Mouse (Mus musculus): ENCODE results near the gene Yrdc. TPM values are rescaled to one million over a fixed set of nuclear protein-coding genes. Genes with fewer than 3 reads are reported as not detected.

Yrdc gene
- polyA plus RNA-seq, 1 experiment = 27.6 TPM

DNA sequence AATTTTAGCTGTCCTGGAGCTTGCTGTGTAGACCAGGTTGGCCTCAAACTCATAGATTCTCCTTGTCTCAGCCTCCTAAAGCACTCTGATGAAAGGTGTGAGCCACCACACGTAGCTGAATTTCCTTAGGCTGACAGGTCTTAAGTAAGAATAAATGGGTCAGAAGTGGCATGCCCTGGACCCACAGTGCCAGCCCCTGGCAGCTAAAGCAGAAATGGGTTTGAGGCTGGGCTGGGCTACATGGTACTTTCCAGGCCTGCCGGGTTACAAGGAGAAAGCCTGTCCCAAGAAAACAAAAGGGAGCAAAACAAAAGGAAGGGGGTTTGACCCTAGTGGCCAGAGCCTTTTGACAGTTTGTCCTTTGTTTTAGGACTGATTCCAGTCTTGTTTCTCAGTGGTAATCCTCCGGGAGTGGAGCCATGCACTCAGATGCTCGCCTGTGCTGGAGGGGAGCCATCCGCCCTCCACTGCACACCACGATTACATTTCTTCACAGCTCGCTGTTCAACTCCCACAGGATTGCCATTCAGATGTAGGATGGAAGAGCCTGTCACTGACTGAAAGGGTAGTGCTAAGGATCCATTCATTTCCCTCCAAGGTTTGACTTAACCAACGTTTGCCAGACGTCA lies 39.0 kb upstream of the Yrdc start:
- 74% methylated on average over 9 of the region's 9 CpGs for WGBS
- Histone ChIP-seq H3K4me1 (ENCODE audit: control insufficient read depth, insufficient read depth, low read length) (peaks cover 4% of the 10 kb centered on the region), H3K4me3 (replicated peaks; ENCODE audit: control insufficient read depth, low read depth, low read length) (no peak overlapping the region), H3K27ac (ENCODE audit: control insufficient read depth, insufficient read depth, low read depth, low read length, poor library complexity) (no peak overlapping the region)
- TF ChIP-seq CTCF (IDR thresholded peaks at IDR 0.05; ENCODE audit: control insufficient read depth, insufficient read depth, low read length) (no peak), POLR2A (IDR thresholded peaks at IDR 0.05; ENCODE audit: borderline replicate concordance, control insufficient read depth, low read depth, low read length) (no peak)

DNA sequence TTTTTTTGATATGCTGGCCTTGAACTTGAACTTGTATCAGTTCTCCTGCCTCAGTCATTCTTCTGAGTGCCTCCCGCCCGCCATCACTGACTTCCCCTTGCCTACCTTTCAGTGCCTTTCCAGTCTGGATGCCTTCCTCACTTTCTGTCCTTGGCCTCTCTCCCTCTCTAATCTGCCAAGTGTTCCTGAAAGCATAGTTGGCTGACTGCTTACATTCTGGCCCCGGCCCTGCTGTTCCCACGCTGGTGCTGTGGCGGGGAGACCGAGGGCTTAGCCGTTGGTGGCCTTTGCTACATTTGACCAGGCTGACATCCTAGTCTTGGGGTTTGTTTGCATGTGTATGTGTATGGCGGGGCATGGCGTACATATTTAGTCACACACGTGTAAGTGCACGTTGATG lies 34.6 kb upstream of the Yrdc start:
- Histone ChIP-seq H3K27ac (ENCODE audit: control insufficient read depth, insufficient read depth, low read depth, low read length, poor library complexity) (no peak overlapping the region), H3K4me1 (ENCODE audit: control insufficient read depth, insufficient read depth, low read length) (no peaks in the 10 kb centered on the region), H3K4me3 (replicated peaks; ENCODE audit: control insufficient read depth, low read depth, low read length) (no peak overlapping the region)
- WGBS = 93% methylated on average over 11 of the region's 11 CpGs
- TF ChIP-seq CTCF (IDR thresholded peaks at IDR 0.05; ENCODE audit: control insufficient read depth, insufficient read depth, low read length) (no peak), POLR2A (IDR thresholded peaks at IDR 0.05; ENCODE audit: borderline replicate concordance, control insufficient read depth, low read depth, low read length) (no peak)

DNA sequence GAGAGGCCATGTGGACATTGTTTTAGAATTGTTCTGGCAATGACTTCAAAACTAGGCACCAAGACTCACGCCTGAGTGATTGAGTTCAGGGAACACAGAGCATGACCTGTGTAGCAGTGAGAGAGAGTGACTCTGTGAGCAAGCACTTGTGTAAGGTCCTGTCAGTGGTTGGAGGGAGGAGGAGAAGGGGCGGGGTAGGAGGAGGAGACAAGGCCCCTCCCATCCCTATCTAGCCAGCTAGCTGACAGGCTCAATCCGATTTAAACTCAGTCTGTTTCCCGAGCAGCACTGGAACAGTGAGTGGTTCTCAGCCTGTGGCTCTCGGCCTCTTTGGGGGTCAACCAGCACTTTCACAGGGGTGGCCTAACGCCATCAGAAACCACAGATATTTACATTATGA lies 32.7 kb upstream of the Yrdc start:
- no peak overlapping the region for H3K4me3 ChIP-seq (replicated peaks; ENCODE audit: control insufficient read depth, low read depth, low read length)
- no peak overlapping the region for H3K27ac ChIP-seq (ENCODE audit: control insufficient read depth, insufficient read depth, low read depth, low read length, poor library complexity)
- 33% methylated on average over 6 of the region's 6 CpGs for WGBS
- TF ChIP-seq POLR2A (IDR thresholded peaks at IDR 0.05; ENCODE audit: borderline replicate concordance, control insufficient read depth, low read depth, low read length) = no peak
- no peak for TF ChIP-seq CTCF (IDR thresholded peaks at IDR 0.05; ENCODE audit: control insufficient read depth, insufficient read depth, low read length)
- H3K4me1 ChIP-seq (ENCODE audit: control insufficient read depth, insufficient read depth, low read length) = no peaks in the 10 kb centered on the region

DNA sequence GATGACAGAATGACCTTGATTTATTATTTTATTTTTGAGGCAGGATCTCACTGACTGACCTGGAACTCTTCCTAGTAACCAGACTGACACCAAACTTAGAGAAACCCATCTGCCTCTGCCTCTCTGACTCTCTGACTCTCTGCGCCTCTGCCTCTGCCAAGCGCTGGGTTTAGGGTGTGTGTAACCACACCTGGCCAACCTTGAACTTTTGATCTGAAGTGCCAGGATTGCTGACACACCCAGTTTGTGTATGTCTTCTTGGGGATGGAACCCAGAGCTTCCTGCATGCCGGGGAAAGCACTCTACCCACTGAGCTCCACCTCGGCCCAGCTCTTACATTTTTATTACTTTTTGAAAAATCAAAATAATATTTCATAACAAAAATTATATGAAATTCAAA lies 31.6 kb upstream of the Yrdc start:
- Histone ChIP-seq H3K27ac (ENCODE audit: control insufficient read depth, insufficient read depth, low read depth, low read length, poor library complexity) (no peak overlapping the region), H3K4me1 (ENCODE audit: control insufficient read depth, insufficient read depth, low read length) (no peaks in the 10 kb centered on the region), H3K4me3 (replicated peaks; ENCODE audit: control insufficient read depth, low read depth, low read length) (no peak overlapping the region)
- WGBS = 87% methylated on average over 4 of the region's 4 CpGs
- TF ChIP-seq POLR2A (IDR thresholded peaks at IDR 0.05; ENCODE audit: borderline replicate concordance, control insufficient read depth, low read depth, low read length) (no peak), CTCF (IDR thresholded peaks at IDR 0.05; ENCODE audit: control insufficient read depth, insufficient read depth, low read length) (no peak)

DNA sequence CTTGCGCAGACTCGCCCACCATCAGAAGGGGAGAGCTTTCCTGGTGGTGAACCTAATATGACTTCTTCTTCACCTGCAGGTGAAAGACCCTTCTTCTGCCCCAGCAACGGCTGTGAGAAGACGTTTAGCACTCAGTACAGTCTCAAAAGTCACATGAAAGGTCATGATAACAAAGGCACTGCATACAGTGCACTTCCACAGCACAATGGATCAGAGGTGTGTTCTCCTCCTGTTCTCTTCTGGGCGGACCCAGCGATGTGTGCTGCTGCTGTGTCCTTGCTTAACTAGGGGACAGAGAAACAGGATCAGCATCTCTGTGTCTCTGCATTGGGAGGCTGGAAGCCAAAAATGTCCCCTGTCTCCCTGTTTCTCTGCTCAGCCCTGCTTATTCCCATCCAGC lies 25.5 kb upstream of the Yrdc start:
- H3K27ac ChIP-seq (ENCODE audit: control insufficient read depth, insufficient read depth, low read depth, low read length, poor library complexity) = no peak overlapping the region
- 90% methylated on average over 6 of the region's 6 CpGs for WGBS
- H3K4me1 ChIP-seq (ENCODE audit: control insufficient read depth, insufficient read depth, low read length) = no peaks in the 10 kb centered on the region
- no peak overlapping the region for H3K4me3 ChIP-seq (replicated peaks; ENCODE audit: control insufficient read depth, low read depth, low read length)
- TF ChIP-seq CTCF (IDR thresholded peaks at IDR 0.05; ENCODE audit: control insufficient read depth, insufficient read depth, low read length) = no peak
- TF ChIP-seq POLR2A (IDR thresholded peaks at IDR 0.05; ENCODE audit: borderline replicate concordance, control insufficient read depth, low read depth, low read length) = no peak

DNA sequence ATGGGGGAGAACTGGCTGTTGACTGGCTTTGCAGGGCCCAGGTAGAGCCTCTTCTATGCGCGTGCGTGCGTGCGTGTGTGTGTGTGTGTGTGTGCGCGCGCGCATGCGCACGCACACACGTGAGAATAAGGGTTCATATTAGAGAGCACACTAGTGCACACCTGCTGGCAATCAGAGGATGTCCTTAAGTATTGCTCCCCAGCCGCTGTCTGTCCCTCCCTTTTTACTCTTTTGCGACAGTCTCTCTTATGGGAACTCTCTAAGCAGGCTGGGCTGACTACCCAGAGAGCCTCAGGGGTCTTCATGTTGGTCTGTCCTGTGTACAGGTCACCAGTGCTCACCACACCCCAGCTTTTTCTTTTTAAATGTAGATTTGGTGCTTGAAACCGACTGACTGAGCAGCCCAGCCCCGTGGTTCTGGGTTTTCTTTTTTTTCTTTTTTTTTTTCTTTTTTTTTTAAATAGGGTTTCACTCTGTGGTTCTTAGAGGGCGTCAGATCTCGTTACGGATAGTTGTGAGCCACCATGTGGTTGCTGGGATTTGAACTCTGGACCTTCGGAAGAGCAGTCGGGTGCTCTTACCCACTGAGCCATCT lies 25.0 kb upstream of the Yrdc start:
- no peak for TF ChIP-seq CTCF (IDR thresholded peaks at IDR 0.05; ENCODE audit: control insufficient read depth, insufficient read depth, low read length)
- no peak for TF ChIP-seq POLR2A (IDR thresholded peaks at IDR 0.05; ENCODE audit: borderline replicate concordance, control insufficient read depth, low read depth, low read length)
- Histone ChIP-seq H3K4me3 (replicated peaks; ENCODE audit: control insufficient read depth, low read depth, low read length) (no peak overlapping the region), H3K4me1 (ENCODE audit: control insufficient read depth, insufficient read depth, low read length) (no peaks in the 10 kb centered on the region), H3K27ac (ENCODE audit: control insufficient read depth, insufficient read depth, low read depth, low read length, poor library complexity) (no peak overlapping the region)
- 94% methylated on average over 21 of the region's 21 CpGs for WGBS

DNA sequence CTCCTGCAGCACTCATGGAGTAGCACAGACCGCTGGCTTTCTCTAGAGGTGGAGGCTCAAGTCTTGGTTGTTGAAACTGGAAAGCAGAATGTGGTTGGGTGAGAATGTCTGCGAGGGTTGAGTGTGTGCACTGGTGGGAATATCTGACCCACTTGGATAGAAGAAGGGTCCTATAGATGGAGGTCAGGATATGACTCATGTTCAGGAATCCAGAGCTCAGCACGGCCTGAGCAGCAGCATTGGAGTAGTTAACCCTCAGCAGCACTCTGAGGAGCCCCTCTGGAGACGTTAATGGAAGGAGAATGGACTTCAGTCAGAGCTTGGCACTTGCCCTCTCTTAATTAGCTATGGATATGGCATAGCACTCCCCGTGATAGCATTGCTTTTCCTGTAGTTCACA lies 20.8 kb upstream of the Yrdc start:
- Histone ChIP-seq H3K27ac (ENCODE audit: control insufficient read depth, insufficient read depth, low read depth, low read length, poor library complexity) (no peak overlapping the region), H3K4me1 (ENCODE audit: control insufficient read depth, insufficient read depth, low read length) (no peaks in the 10 kb centered on the region), H3K4me3 (replicated peaks; ENCODE audit: control insufficient read depth, low read depth, low read length) (no peak overlapping the region)
- TF ChIP-seq POLR2A (IDR thresholded peaks at IDR 0.05; ENCODE audit: borderline replicate concordance, control insufficient read depth, low read depth, low read length) (no peak), CTCF (IDR thresholded peaks at IDR 0.05; ENCODE audit: control insufficient read depth, insufficient read depth, low read length) (no peak)
- 82% methylated on average over 5 of the region's 5 CpGs for WGBS

DNA sequence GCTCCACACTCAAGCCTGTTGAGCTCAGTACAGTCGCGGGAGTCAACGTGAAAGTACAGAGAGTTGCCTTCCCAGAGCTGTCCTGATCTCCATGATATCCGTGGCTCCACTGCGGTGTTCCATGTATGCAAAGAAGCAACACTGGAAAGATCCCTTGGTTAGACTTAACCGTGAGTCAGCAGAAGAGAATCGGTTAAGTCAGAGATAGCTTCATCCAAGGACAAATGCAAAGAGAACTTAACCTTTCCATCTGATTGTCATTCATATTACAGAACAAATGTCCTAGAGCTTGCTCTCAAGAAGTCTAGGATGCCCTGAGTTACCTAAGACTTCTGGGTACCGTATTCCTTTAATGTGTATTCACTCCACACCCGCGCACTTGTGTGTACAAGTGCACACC lies 17.7 kb upstream of the Yrdc start:
- no peaks in the 10 kb centered on the region for H3K4me1 ChIP-seq (ENCODE audit: control insufficient read depth, insufficient read depth, low read length)
- no peak overlapping the region for H3K27ac ChIP-seq (ENCODE audit: control insufficient read depth, insufficient read depth, low read depth, low read length, poor library complexity)
- no peak overlapping the region for H3K4me3 ChIP-seq (replicated peaks; ENCODE audit: control insufficient read depth, low read depth, low read length)
- 95% methylated on average over 10 of the region's 10 CpGs for WGBS
- no peak for TF ChIP-seq CTCF (IDR thresholded peaks at IDR 0.05; ENCODE audit: control insufficient read depth, insufficient read depth, low read length)
- no peak for TF ChIP-seq POLR2A (IDR thresholded peaks at IDR 0.05; ENCODE audit: borderline replicate concordance, control insufficient read depth, low read depth, low read length)
